Mouse (Mus musculus) hindbrain, embryonic 10.5 days (tissue): ENCODE measurements around the gene Abca4. TPM values are rescaled to one million over a fixed set of nuclear protein-coding genes. Genes with fewer than 3 reads are reported as not detected.
A peak's percentile ranks its signal among the peaks of the same experiment; 100 is the strongest.

ENCODE experiments used
- DNase-seq: peaks from one replicate; pipeline ENCODE4 v3.0.0-alpha.2; 2017; ENCODE audit warnings: low spot score
- H3K27ac ChIP-seq: fragments of 300-500 bp; sonication (generic); 2 replicates; pipeline ENCODE4 v1.5.1; 2016; ENCODE audit warnings: mild to moderate bottlenecking, moderate library complexity
- H3K27me3 ChIP-seq: fragments of 300-500 bp; sonication (generic); 2 replicates; pipeline ENCODE4 v1.6.1; 2016; ENCODE audit warnings: mild to moderate bottlenecking; ENCODE audit not compliant: poor library complexity, insufficient read depth, severe bottlenecking
- H3K36me3 ChIP-seq: fragments of 300-500 bp; sonication (generic); 2 replicates; pipeline ENCODE4 v1.6.1; 2016; ENCODE audit warnings: mild to moderate bottlenecking, moderate library complexity
- H3K4me1 ChIP-seq: fragments of 300-500 bp; sonication (generic); replicated peaks from 2 replicates; pipeline ENCODE4 v1.6.1; 2016; ENCODE audit warnings: mild to moderate bottlenecking
- H3K4me3 ChIP-seq: fragments of 300-500 bp; sonication (generic); 2 replicates; pipeline ENCODE4 v1.5.1; 2016; ENCODE audit warnings: mild to moderate bottlenecking, moderate library complexity
- H3K9me3 ChIP-seq: fragments of 300-500 bp; sonication (generic); 2 replicates; pipeline ENCODE4 v1.6.1; 2016; ENCODE audit warnings: mild to moderate bottlenecking, moderate library complexity
- WGBS: fragments of 180-500 bp; shearing (Covaris S2); methylation state at CpG from one replicate; pipeline ENCODE4 v1.1.7; 2016; 5-methylcytosine and 5-hydroxymethylcytosine counted together
- polyA plus RNA-seq: library from polyadenylated mRNA; unstranded; fragments of >200 nt; fragmentation: Nextera tagmentation; extraction: Ambion mirVana; gene quantifications from 2 replicates; pipeline ENCODE4 v1.2.1, GENCODE M21; 2016

Abca4 gene
- polyA plus RNA-seq, 1 experiment from 2014 or later = 2.3 TPM

- no peaks in the 10 kb centered on the region for H3K9me3 ChIP-seq
- 76% methylated on average over 9 of the region's 9 CpGs for WGBS
- peaks cover 16% of the 10 kb centered on the region for H3K4me1 ChIP-seq
- H3K27me3 ChIP-seq = no peaks in the 10 kb centered on the region
- no peaks in the 10 kb centered on the region for H3K36me3 ChIP-seq
- H3K4me3 ChIP-seq = no peak overlapping the region
- no peak for DNase-seq
- H3K27ac ChIP-seq = no peak overlapping the region
Observed at GRCm38 (mm10) chr3:122033248-122033837, 10.9 kb upstream of the Abca4 start.

- H3K27ac ChIP-seq = no peak overlapping the region
- H3K36me3 ChIP-seq = no peaks in the 10 kb centered on the region
- no peaks in the 10 kb centered on the region for H3K9me3 ChIP-seq
- no peaks in the 10 kb centered on the region for H3K27me3 ChIP-seq
- peaks cover 16% of the 10 kb centered on the region for H3K4me1 ChIP-seq
- no peak for DNase-seq
- WGBS = 88% methylated on average over 5 of the region's 5 CpGs
- no peak overlapping the region for H3K4me3 ChIP-seq
Observed at GRCm38 (mm10) chr3:122034240-122034639, 10.0 kb upstream of the Abca4 start.

- H3K4me3 ChIP-seq = no peak overlapping the region
- no peaks in the 10 kb centered on the region for H3K36me3 ChIP-seq
- no peak overlapping the region; the same call in 1 of the 2 replicates for H3K27ac ChIP-seq
- H3K27me3 ChIP-seq = no peaks in the 10 kb centered on the region
- no peak for DNase-seq
- peaks cover 16% of the 10 kb centered on the region for H3K4me1 ChIP-seq
- WGBS = 45% methylated on average over 3 of the region's 3 CpGs
- no peaks in the 10 kb centered on the region for H3K9me3 ChIP-seq
Observed at GRCm38 (mm10) chr3:122035092-122035491, 9.2 kb upstream of the Abca4 start.

- Histone ChIP-seq H3K4me1 (peaks cover 33% of the 10 kb centered on the region), H3K9me3 (no peaks in the 10 kb centered on the region), H3K4me3 (no peak overlapping the region), H3K27me3 (peaks cover 46% of the 10 kb centered on the region), H3K36me3 (no peaks in the 10 kb centered on the region), H3K27ac (no peak overlapping the region)
- WGBS = 76% methylated on average over 6 of the region's 6 CpGs
- no peak for DNase-seq
Observed at GRCm38 (mm10) chr3:122040522-122040921, 3.7 kb upstream of the Abca4 start.

GRCm38 (mm10) chr3:122043102-122043501 is 1.1 kb upstream of the Abca4 start:
- 25% methylated on average over 8 of the region's 8 CpGs for WGBS
- no peak for DNase-seq
- Histone ChIP-seq H3K9me3 (no peaks in the 10 kb centered on the region), H3K27ac (no peak overlapping the region), H3K36me3 (no peaks in the 10 kb centered on the region), H3K4me1 (peaks cover 55% of the 10 kb centered on the region), H3K27me3 (peaks cover 72% of the 10 kb centered on the region), H3K4me3 (no peak overlapping the region)

GRCm38 (mm10) chr3:122046187-122046620 is 2.0 kb downstream of the Abca4 start:
- Histone ChIP-seq H3K4me3 (peak overlapping the region; percentile 11; the same call in 1 of the 2 replicates), H3K27ac (peak overlapping the region; percentile 50; the same call in 1 of the 2 replicates), H3K9me3 (no peaks in the 10 kb centered on the region), H3K36me3 (no peaks in the 10 kb centered on the region), H3K4me1 (peaks cover 70% of the 10 kb centered on the region), H3K27me3 (peaks cover 89% of the 10 kb centered on the region)
- peak; percentile 35 for DNase-seq
- 7% methylated on average over 10 of the region's 10 CpGs for WGBS

GRCm38 (mm10) chr3:122047402-122047801 is 3.2 kb downstream of the Abca4 start:
- DNase-seq = peak; percentile 20
- no peaks in the 10 kb centered on the region for H3K36me3 ChIP-seq
- H3K4me1 ChIP-seq = peaks cover 70% of the 10 kb centered on the region
- H3K27ac ChIP-seq = peak overlapping the region; percentile 60
- H3K4me3 ChIP-seq = no peak overlapping the region
- no peaks in the 10 kb centered on the region for H3K9me3 ChIP-seq
- WGBS = 40% methylated on average over 7 of the region's 7 CpGs
- H3K27me3 ChIP-seq = peaks cover 80% of the 10 kb centered on the region

GRCm38 (mm10) chr3:122047921-122048861 is 3.9 kb downstream of the Abca4 start:
- 18% methylated on average over 17 of the region's 17 CpGs for WGBS

GRCm38 (mm10) chr3:122049158-122049557 is 4.9 kb downstream of the Abca4 start:
- no peaks in the 10 kb centered on the region for H3K36me3 ChIP-seq
- H3K27me3 ChIP-seq = peaks cover 63% of the 10 kb centered on the region
- H3K4me3 ChIP-seq = no peak overlapping the region
- H3K27ac ChIP-seq = peak overlapping the region; percentile 53; the same call in 1 of the 2 replicates
- 59% methylated on average over 6 of the region's 6 CpGs for WGBS
- H3K9me3 ChIP-seq = no peaks in the 10 kb centered on the region
- no peak for DNase-seq
- peaks cover 64% of the 10 kb centered on the region for H3K4me1 ChIP-seq

More at GRCm38 (mm10) chr3:122047921-122048861, 3.9 kb downstream of the Abca4 start:
- H3K27me3 ChIP-seq = peaks cover 72% of the 10 kb centered on the region
- H3K27ac ChIP-seq = peak overlapping the region; percentile 60
- no peaks in the 10 kb centered on the region for H3K9me3 ChIP-seq
- peak; percentile 69 for DNase-seq
- H3K4me1 ChIP-seq = peaks cover 64% of the 10 kb centered on the region
- H3K36me3 ChIP-seq = no peaks in the 10 kb centered on the region
- peak overlapping the region; percentile 30; the same call in 1 of the 2 replicates for H3K4me3 ChIP-seq

GRCm38 (mm10) chr3:122058439-122059198 is 14.4 kb downstream of the Abca4 start:
- WGBS = 58% methylated on average over 9 of the region's 9 CpGs
- no peaks in the 10 kb centered on the region for H3K27me3 ChIP-seq
- no peak for DNase-seq
- H3K36me3 ChIP-seq = no peaks in the 10 kb centered on the region
- H3K4me1 ChIP-seq = peaks cover 16% of the 10 kb centered on the region
- no peaks in the 10 kb centered on the region for H3K9me3 ChIP-seq
- no peak overlapping the region for H3K4me3 ChIP-seq
- H3K27ac ChIP-seq = no peak overlapping the region

- no peak overlapping the region for H3K4me3 ChIP-seq
- no peak overlapping the region for H3K27ac ChIP-seq
- H3K36me3 ChIP-seq = no peaks in the 10 kb centered on the region
- 89% methylated on average over 10 of the region's 10 CpGs for WGBS
- no peaks in the 10 kb centered on the region for H3K27me3 ChIP-seq
- peaks cover 7% of the 10 kb centered on the region; the same call in 1 of the 2 replicates for H3K4me1 ChIP-seq
- no peaks in the 10 kb centered on the region for H3K9me3 ChIP-seq
- no peak for DNase-seq
Observed at GRCm38 (mm10) chr3:122062586-122062985, 18.3 kb downstream of the Abca4 start.

GRCm38 (mm10) chr3:122064556-122065410 is 20.5 kb downstream of the Abca4 start:
- whole genome bisulfite sequencing = 86% methylated on average over 13 of the region's 13 CpGs
- no peaks in the 10 kb centered on the region for H3K27me3 ChIP-seq

More at GRCm38 (mm10) chr3:122064556-122065410, 20.5 kb downstream of the Abca4 start:
- H3K36me3 ChIP-seq = no peaks in the 10 kb centered on the region
- H3K27ac ChIP-seq = no peak overlapping the region
- H3K9me3 ChIP-seq = no peaks in the 10 kb centered on the region
- DNase-seq = no peak
- H3K4me1 ChIP-seq = no peaks in the 10 kb centered on the region
- H3K4me3 ChIP-seq = no peak overlapping the region
